Mouse (Mus musculus): ENCODE data around the gene Spint1. TPM values are rescaled to one million over a fixed set of nuclear protein-coding genes. Genes with fewer than 3 reads are reported as not detected.

Spint1 gene
- polyA plus RNA-seq, 2 experiments: 0.11 to 0.13 TPM

DNA sequence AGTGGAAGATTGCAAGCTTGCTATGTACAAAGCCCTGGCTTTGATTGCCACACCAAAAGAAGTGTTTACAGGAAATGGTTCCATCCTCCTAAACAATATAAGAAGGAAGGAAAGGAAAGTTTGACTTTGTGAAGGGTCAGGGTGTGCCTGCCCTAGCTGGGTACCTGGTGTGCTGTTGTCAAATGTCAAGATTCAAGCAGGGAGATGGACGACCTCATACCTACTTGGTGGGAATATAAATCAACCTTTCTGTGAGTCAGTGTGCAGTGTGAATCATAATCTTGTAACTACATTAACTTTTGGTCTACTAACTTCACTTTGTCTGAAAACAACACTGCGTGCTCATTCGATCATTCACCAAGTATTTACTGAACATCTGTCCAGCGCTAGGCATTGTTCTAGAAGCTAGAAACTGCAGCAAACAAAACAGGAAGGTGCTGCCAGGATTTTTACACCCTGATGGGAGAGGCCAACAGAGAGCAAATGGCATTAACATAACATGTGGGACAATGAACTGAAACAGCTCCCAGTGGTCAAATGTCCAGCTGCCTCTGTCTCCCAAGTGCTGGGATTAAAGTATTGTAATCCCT is 33.2 kb upstream of the Spint1 start:
- no peaks in the 10 kb centered on the region for H3K9me3 ChIP-seq (ENCODE audit: control insufficient read depth, low read length)

GRCm38 (mm10) chr2:119207961-119208343 is 29.2 kb upstream of the Spint1 start:
- Histone ChIP-seq H3K9ac (replicated peaks) (peak overlapping the region; percentile 87), H3K27me3 (ENCODE audit: control insufficient read depth, insufficient read depth, low read length) (no peaks in the 10 kb centered on the region), H3K36me3 (replicated peaks; ENCODE audit: control insufficient read depth, insufficient read depth, low read depth) (no peaks in the 10 kb centered on the region; the same call in none of the 2 replicates), H3K4me3 (ENCODE audit: insufficient read depth in 1 of 2, low read depth in 2 of 2, low read length in 2 of 2) (peak overlapping the region; percentile 74 to 76), H3K4me1 (replicated peaks; ENCODE audit: control insufficient read depth in 2 of 2, insufficient read depth in 2 of 2, low read length in 1 of 2) (peaks cover 0 to 12% of the 10 kb centered on the region in 2 experiments; a peak in 2 of 4 replicates), H3K9me3 (ENCODE audit: control insufficient read depth, low read length) (no peaks in the 10 kb centered on the region), H3K27ac (peak overlapping the region; percentile 83), H3K4me2 (ENCODE audit: low read depth) (peak overlapping the region; percentile 72)
- no peak for ATAC-seq (ENCODE audit: insufficient read depth)
- DNase-seq (ENCODE audit: low read depth in 3 of 3, low spot score in 3 of 3): no peak
- no peak for TF ChIP-seq CTCF (IDR thresholded peaks at IDR 0.05; ENCODE audit: low read depth)
- no peak for TF ChIP-seq EP300 (IDR thresholded peaks at IDR 0.05; ENCODE audit: low read depth)
- WGBS (ENCODE audit: insufficient replicate concordance): 18% methylated on average over 6 of the region's 6 CpGs

More for the DNA sequence above, 33.2 kb upstream of the Spint1 start:
- Histone ChIP-seq H3K4me2 (ENCODE audit: low read depth) (no peak overlapping the region), H3K36me3 (replicated peaks; ENCODE audit: control insufficient read depth, insufficient read depth, low read depth) (no peaks in the 10 kb centered on the region), H3K27me3 (ENCODE audit: control insufficient read depth, insufficient read depth, low read length) (no peaks in the 10 kb centered on the region), H3K27ac (no peak overlapping the region), H3K4me3 (ENCODE audit: insufficient read depth in 1 of 2, low read depth in 2 of 2, low read length in 2 of 2) (no peak overlapping the region), H3K9ac (replicated peaks) (no peak overlapping the region), H3K4me1 (replicated peaks; ENCODE audit: control insufficient read depth in 2 of 2, insufficient read depth in 2 of 2, low read length in 1 of 2) (peaks cover 0 to 6% of the 10 kb centered on the region in 2 experiments; a peak in 2 of 4 replicates)
- TF ChIP-seq EP300 (IDR thresholded peaks at IDR 0.05; ENCODE audit: low read depth) (no peak), CTCF (IDR thresholded peaks at IDR 0.05; ENCODE audit: low read depth) (no peak)
- ATAC-seq (ENCODE audit: insufficient read depth): no peak
- no peak for DNase-seq (ENCODE audit: low read depth in 3 of 3, low spot score in 3 of 3)
- 60% methylated on average over 4 of the region's 4 CpGs for WGBS (ENCODE audit: insufficient replicate concordance)

GRCm38 (mm10) chr2:119208344-119209175 is 28.6 kb upstream of the Spint1 start, which contains the start of the genes Zfyve19 and Dnajc17:
Gene Zfyve19, plus strand, starts transcription at chr2:119208617.
Gene Dnajc17, minus strand, starts transcription at chr2:119208795.
- Histone ChIP-seq H3K9me3 (ENCODE audit: control insufficient read depth, low read length) (no peaks in the 10 kb centered on the region), H3K9ac (replicated peaks) (peak within 1 kb of the TSS; percentile 87), H3K27ac (peak within 1 kb of the TSS; percentile 83), H3K36me3 (replicated peaks; ENCODE audit: control insufficient read depth, insufficient read depth, low read depth) (no peaks in the 10 kb centered on the region; the same call in none of the 2 replicates), H3K27me3 (ENCODE audit: control insufficient read depth, insufficient read depth, low read length) (no peaks in the 10 kb centered on the region), H3K4me3 (ENCODE audit: insufficient read depth in 1 of 2, low read depth in 2 of 2, low read length in 2 of 2) (peak within 1 kb of the TSS; percentile 74 to 76), H3K4me1 (replicated peaks; ENCODE audit: control insufficient read depth in 2 of 2, insufficient read depth in 2 of 2, low read length in 1 of 2) (peaks cover 0 to 12% of the 10 kb centered on the region in 2 experiments; a peak in 2 of 4 replicates), H3K4me2 (ENCODE audit: low read depth) (peak within 1 kb of the TSS; percentile 72)
- DNase-seq (ENCODE audit: low read depth in 3 of 3, low spot score in 3 of 3) (peak; percentile 93 to 94 (median 94)), ATAC-seq (ENCODE audit: insufficient read depth) (peak; percentile 96)
- TF ChIP-seq CTCF (IDR thresholded peaks at IDR 0.05; ENCODE audit: low read depth): no peak
- TF ChIP-seq EP300 (IDR thresholded peaks at IDR 0.05; ENCODE audit: low read depth): no peak
- under 1% methylated on average over 51 of the region's 51 CpGs for WGBS (ENCODE audit: insufficient replicate concordance)

GRCm38 (mm10) chr2:119209176-119209507 is 28.0 kb upstream of the Spint1 start:
- TF ChIP-seq CTCF (IDR thresholded peaks at IDR 0.05; ENCODE audit: low read depth) (no peak), EP300 (IDR thresholded peaks at IDR 0.05; ENCODE audit: low read depth) (no peak)
- Histone ChIP-seq H3K27ac (no peak overlapping the region), H3K9ac (replicated peaks) (peak overlapping the region; percentile 87), H3K27me3 (ENCODE audit: control insufficient read depth, insufficient read depth, low read length) (no peaks in the 10 kb centered on the region), H3K9me3 (ENCODE audit: control insufficient read depth, low read length) (no peaks in the 10 kb centered on the region), H3K4me2 (ENCODE audit: low read depth) (peak overlapping the region; percentile 72), H3K36me3 (replicated peaks; ENCODE audit: control insufficient read depth, insufficient read depth, low read depth) (no peaks in the 10 kb centered on the region; the same call in none of the 2 replicates), H3K4me1 (replicated peaks; ENCODE audit: control insufficient read depth in 2 of 2, insufficient read depth in 2 of 2, low read length in 1 of 2) (peaks cover 0 to 12% of the 10 kb centered on the region in 2 experiments; a peak in 2 of 4 replicates), H3K4me3 (ENCODE audit: insufficient read depth in 1 of 2, low read depth in 2 of 2, low read length in 2 of 2) (peak overlapping the region; percentile 74 to 76)
- under 1% methylated on average over 13 of the region's 13 CpGs for WGBS (ENCODE audit: insufficient replicate concordance)
- no peak for DNase-seq (ENCODE audit: low read depth in 3 of 3, low spot score in 3 of 3)
- ATAC-seq (ENCODE audit: insufficient read depth): no peak
